8 mouse cellular contexts compared by ENCODE assay signal in the genomic region with DNA sequence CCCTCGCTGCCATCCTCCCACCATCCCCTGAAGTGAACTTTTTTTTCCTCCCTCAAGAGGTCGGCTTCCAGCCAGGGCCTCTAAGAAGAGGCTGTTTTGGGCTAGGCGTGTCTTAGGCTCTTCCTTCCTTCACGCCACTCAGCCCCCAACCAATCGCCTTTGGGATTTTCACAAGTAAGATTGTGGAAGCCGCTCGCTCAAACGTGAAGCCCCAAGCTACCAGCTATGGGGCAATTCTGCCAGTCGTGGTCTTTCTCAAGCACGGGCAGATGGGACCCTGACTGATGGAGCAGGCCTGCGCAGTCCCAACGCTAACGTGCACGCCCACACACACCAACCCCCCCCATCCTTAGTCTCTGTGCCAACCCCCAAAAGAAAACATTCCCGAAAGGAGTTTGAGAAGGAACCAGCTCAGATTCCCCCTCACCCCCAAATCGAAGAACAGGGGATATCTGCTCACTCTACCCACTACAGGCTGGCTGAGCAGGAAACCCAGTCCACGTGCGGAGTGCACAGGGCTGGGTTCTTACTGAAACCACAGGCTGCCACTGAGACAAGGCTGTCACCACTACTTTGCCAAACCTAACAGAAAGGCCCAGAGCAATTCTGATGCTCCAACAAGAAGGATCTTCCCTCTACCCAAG. TPM values are rescaled to one million over a fixed set of nuclear protein-coding genes. Genes with fewer than 3 reads are reported as not detected.
DNase-seq lines count a peak whose midpoint lies in the region; ATAC-seq and TF ChIP-seq lines count a peak whose summit lies in the region.

No protein-coding gene starts in this region.

- peak overlapping the region; percentile 50 to 79 (median 64) for H3K4me3 ChIP-seq in CH12.LX (replicated peaks in 1 of 3; ENCODE audit: low read depth in 2 of 3, low read length in 2 of 3, poor library complexity in 1 of 3)
- peak overlapping the region; percentile 63 for H3K4me3 ChIP-seq in forebrain, embryonic 12.5 days (replicated peaks)
- peak overlapping the region; percentile 69 for H3K4me3 ChIP-seq in hindbrain, embryonic 11.5 days (ENCODE audit: low read depth, low read length)
- 0 out of 2 replicates have a peak overlapping the region, but pooled peaks have one; percentile 67 for H3K4me3 ChIP-seq in limb, embryonic 11.5 days (ENCODE audit: low read depth, low read length)

- 5% methylated on average over 18 of the region's 18 CpGs for WGBS in forebrain, embryonic 12.5 days
- WGBS in hindbrain, embryonic 11.5 days = 3% methylated on average over 18 of the region's 18 CpGs
- WGBS in limb, embryonic 11.5 days = 7% methylated on average over 18 of the region's 18 CpGs

- peaks cover 7% of the 10 kb centered on the region for H3K27me3 ChIP-seq in CH12.LX (replicated peaks)
- peaks cover 10% of the 10 kb centered on the region for H3K27me3 ChIP-seq in forebrain, embryonic 12.5 days
- peaks cover 3% of the 10 kb centered on the region; the same call in 1 of the 2 replicates for H3K27me3 ChIP-seq in hindbrain, embryonic 11.5 days (ENCODE audit: control insufficient read depth, insufficient read depth, low read length)
- no peaks in the 10 kb centered on the region for H3K27me3 ChIP-seq in limb, embryonic 11.5 days (ENCODE audit: control insufficient read depth, insufficient read depth, low read length)
- H3K27me3 ChIP-seq in splenic B cell, adult 2 months (ENCODE audit: control insufficient read depth, insufficient read depth, low read length, poor library complexity, severe bottlenecking) = no peaks in the 10 kb centered on the region

- ATAC-seq in activated CD4-positive, CD25-positive, alpha-beta regulatory T cell, adult 4 months = peak; percentile 56
- no peak for ATAC-seq in forebrain, embryonic 12.5 days (ENCODE audit: low FRiP score)
- no peak for ATAC-seq in hindbrain, embryonic 11.5 days (ENCODE audit: low FRiP score)
- no peak for ATAC-seq in limb, embryonic 11.5 days (ENCODE audit: insufficient number of reproducible peaks, low FRiP score, low TSS enrichment, low read depth)
- no peak for ATAC-seq in erythroid progenitor cell, adult 5-6 weeks (replicated peaks; ENCODE audit: low FRiP score, poor library complexity, severe bottlenecking)

- H3K79me2 ChIP-seq in CH12.LX (replicated peaks; ENCODE audit: control insufficient read depth, extremely low read depth, insufficient read depth, poor library complexity, severe bottlenecking) = no peaks in the 10 kb centered on the region

- no peak overlapping the region for H3K27ac ChIP-seq in CH12.LX (ENCODE audit: insufficient read depth, low read depth)
- no peak overlapping the region for H3K27ac ChIP-seq in forebrain, embryonic 12.5 days
- no peak overlapping the region for H3K27ac ChIP-seq in hindbrain, embryonic 11.5 days (ENCODE audit: low read depth, low read length)
- H3K27ac ChIP-seq in limb, embryonic 11.5 days (replicated peaks; ENCODE audit: low read depth, low read length) = no peak overlapping the region

- no peaks in the 10 kb centered on the region for H3K9me3 ChIP-seq in CH12.LX (replicated peaks; ENCODE audit: low read length)
- no peaks in the 10 kb centered on the region for H3K9me3 ChIP-seq in forebrain, embryonic 12.5 days
- no peaks in the 10 kb centered on the region for H3K9me3 ChIP-seq in hindbrain, embryonic 11.5 days (ENCODE audit: control insufficient read depth, low read length)
- H3K9me3 ChIP-seq in limb, embryonic 11.5 days (ENCODE audit: control insufficient read depth, low read length) = no peaks in the 10 kb centered on the region

- peaks cover 0 to 27% of the 10 kb centered on the region in 2 experiments for H3K36me3 ChIP-seq in CH12.LX (replicated peaks in 1 of 2; ENCODE audit: control insufficient read depth in 1 of 2, insufficient read depth in 1 of 2, low read length in 1 of 2)
- no peaks in the 10 kb centered on the region for H3K36me3 ChIP-seq in forebrain, embryonic 12.5 days (replicated peaks)
- no peaks in the 10 kb centered on the region for H3K36me3 ChIP-seq in hindbrain, embryonic 11.5 days (ENCODE audit: control insufficient read depth, insufficient read depth, low read length)
- H3K36me3 ChIP-seq in limb, embryonic 11.5 days (ENCODE audit: control insufficient read depth, insufficient read depth, low read length) = no peaks in the 10 kb centered on the region
- no peaks in the 10 kb centered on the region for H3K36me3 ChIP-seq in splenic B cell, adult 2 months (ENCODE audit: control insufficient read depth, insufficient read depth, low read length, poor library complexity, severe bottlenecking)

- no peak for TF ChIP-seq POLR2A in CH12.LX (IDR thresholded peaks at IDR 0.05; ENCODE audit: low read depth, low read length)

- H3K9ac ChIP-seq in CH12.LX (ENCODE audit: insufficient read depth, low read depth) = no peak overlapping the region
- H3K9ac ChIP-seq in forebrain, embryonic 12.5 days = peak overlapping the region; percentile 63; the same call in 1 of the 2 replicates
- no peak overlapping the region for H3K9ac ChIP-seq in hindbrain, embryonic 11.5 days (ENCODE audit: low read depth, low read length)
- no peak overlapping the region for H3K9ac ChIP-seq in limb, embryonic 11.5 days (ENCODE audit: low read length)

- H3K4me1 ChIP-seq in CH12.LX (ENCODE audit: control insufficient read depth in 1 of 2, insufficient read depth in 2 of 2) = peaks cover 5 to 25% of the 10 kb centered on the region in 2 experiments; a peak in 2 of 4 replicates
- H3K4me1 ChIP-seq in forebrain, embryonic 12.5 days = peaks cover 36% of the 10 kb centered on the region
- peaks cover 12% of the 10 kb centered on the region; the same call in 1 of the 2 replicates for H3K4me1 ChIP-seq in hindbrain, embryonic 11.5 days (replicated peaks; ENCODE audit: control insufficient read depth, insufficient read depth, low read length)
- peaks cover 11% of the 10 kb centered on the region; the same call in 1 of the 2 replicates for H3K4me1 ChIP-seq in limb, embryonic 11.5 days (ENCODE audit: control insufficient read depth, insufficient read depth, low read length)

- no peak for TF ChIP-seq CTCF in CH12.LX (conservative IDR thresholded peaks at IDR 0.05 in 1 of 2, IDR thresholded peaks at IDR 0.05 in 1 of 2; ENCODE audit: low read depth in 2 of 2, low read length in 2 of 2)

- TF ChIP-seq EP300 in CH12.LX (IDR thresholded peaks at IDR 0.05; ENCODE audit: low read length) = no peak

- dilution Hi-C loops in CH12.LX (cut with MboI; ENCODE audit: extremely low pct_ligation_motif_present, extremely low pct_unique_long_range_greater_than_20kb, low sequenced_read_pairs) = no loop called here

- no peak for TF ChIP-seq RAD21 in CH12.LX (IDR thresholded peaks at IDR 0.05; ENCODE audit: low read depth, low read length)

- DNase-seq in CH12.LX (ENCODE audit: extremely low read depth) = peak; percentile 46
- DNase-seq in hindbrain, embryonic 11.5 days (ENCODE audit: low spot score) = peak; percentile 50
- DNase-seq in limb, embryonic 11.5 days (ENCODE audit: low spot score) = peak; percentile 47
- peak; percentile 58 for DNase-seq in mesoderm, embryonic 11.5 days (ENCODE audit: low read depth, low spot score)
- DNase-seq in splenic B cell, adult 2 months (ENCODE audit: low read depth, low spot score) = peak; percentile 37

- in situ Hi-C loops in CH12.LX (cut with MboI; ENCODE audit: low pct_ligation_motif_present, low pct_unique_long_range_greater_than_20kb, low sequenced_read_pairs) = no loop called here

- H3K4me2 ChIP-seq in CH12.LX (ENCODE audit: insufficient read depth, low read depth, poor library complexity, severe bottlenecking) = peak overlapping the region; percentile 67; the same call in 1 of the 2 replicates
- peak overlapping the region; percentile 95 for H3K4me2 ChIP-seq in forebrain, embryonic 12.5 days
- H3K4me2 ChIP-seq in hindbrain, embryonic 11.5 days (replicated peaks; ENCODE audit: low read depth, low read length) = peak overlapping the region; percentile 98
- H3K4me2 ChIP-seq in limb, embryonic 11.5 days (ENCODE audit: low read depth, severe bottlenecking) = peak overlapping the region; percentile 97

RNA-seq across cellular contexts. Expression of a gene that starts 1.7 kb away (rescaled TPM):
- total RNA-seq in CH12.LX (2012; rRNA removed) = 11.6 and 12.3 TPM in 2 replicates
- 16.3 and 20.0 TPM in 2 replicates for total RNA-seq in CH12.LX (2014; rRNA removed)
- polyA plus RNA-seq in CH12.LX (2012; ENCODE audit: insufficient read length, low read depth) = 24.6 and 24.7 TPM in 2 replicates
- 1 to 10 TPM; 8.8 to 9.4 TPM for polyA plus RNA-seq in activated CD4-positive, CD25-positive, alpha-beta regulatory T cell, adult 4 months (2017; shearing (Covaris generic))
- polyA plus RNA-seq in forebrain, embryonic 12.5 days (2016; fragmentation: Nextera tagmentation; extraction: Ambion mirVana) = 31.5 and 38.7 TPM in 2 replicates
- 20.4 and 22.6 TPM in 2 replicates for polyA plus RNA-seq in hindbrain, embryonic 11.5 days (2014; fragmentation: Nextera tagmentation; extraction: Ambion mirVana)
- 27.7 and 30.3 TPM in 2 replicates for polyA plus RNA-seq in limb, embryonic 11.5 days (2014; fragmentation: Nextera tagmentation; extraction: Ambion mirVana)
- total RNA-seq in erythroid progenitor cell, adult 5-6 weeks (2015; ENCODE audit: low replicate concordance) = 33.9 and 39.0 TPM in 2 replicates
- total RNA-seq in erythroid progenitor cell, adult 5-6 weeks (2017; ENCODE audit: low replicate concordance) = 35.3 and 44.2 TPM in 2 replicates

RNA-seq across cellular contexts. Expression of a gene that starts 49.9 kb away (rescaled TPM):
- total RNA-seq in CH12.LX (2012; rRNA removed) (0.59 and 0.80 TPM in 2 replicates), CH12.LX (2014; rRNA removed) (not detected in 2 replicates)
- 0.87 and 1.1 TPM in 2 replicates for polyA plus RNA-seq in CH12.LX (2012; ENCODE audit: insufficient read length, low read depth)
- polyA plus RNA-seq in activated CD4-positive, CD25-positive, alpha-beta regulatory T cell, adult 4 months (2017; shearing (Covaris generic)) = 1 to 10 TPM in 1 of 2 experiments, under 1 TPM in 1; 0.68 to 1.1 TPM
- 0.91 and 0.97 TPM in 2 replicates for polyA plus RNA-seq in forebrain, embryonic 12.5 days (2016; fragmentation: Nextera tagmentation; extraction: Ambion mirVana)
- 0.59 TPM in 1 of 2 replicates, not detected in the other for polyA plus RNA-seq in hindbrain, embryonic 11.5 days (2014; fragmentation: Nextera tagmentation; extraction: Ambion mirVana)
- polyA plus RNA-seq in limb, embryonic 11.5 days (2014; fragmentation: Nextera tagmentation; extraction: Ambion mirVana) = 0.28 TPM in 1 of 2 replicates, not detected in the other
- total RNA-seq in erythroid progenitor cell, adult 5-6 weeks (2015; ENCODE audit: low replicate concordance) = not detected in 2 replicates
- not detected in 2 replicates for total RNA-seq in erythroid progenitor cell, adult 5-6 weeks (2017; ENCODE audit: low replicate concordance)

RNA-seq across cellular contexts. Expression of a gene that starts 50.8 kb away (rescaled TPM):
- total RNA-seq in CH12.LX (2012; rRNA removed) (466 and 486 TPM in 2 replicates), CH12.LX (2014; rRNA removed) (650 and 656 TPM in 2 replicates)
- polyA plus RNA-seq in CH12.LX (2012; ENCODE audit: insufficient read length, low read depth) = 687 and 803 TPM in 2 replicates
- polyA plus RNA-seq in activated CD4-positive, CD25-positive, alpha-beta regulatory T cell, adult 4 months (2017; shearing (Covaris generic)) = 1,000 to 10,000 TPM in 1 of 2 experiments, 100 to 1,000 TPM in 1; 706 to 1,210 TPM
- 1,113 and 1,114 TPM in 2 replicates for polyA plus RNA-seq in forebrain, embryonic 12.5 days (2016; fragmentation: Nextera tagmentation; extraction: Ambion mirVana)
- polyA plus RNA-seq in hindbrain, embryonic 11.5 days (2014; fragmentation: Nextera tagmentation; extraction: Ambion mirVana) = 1,074 and 1,099 TPM in 2 replicates
- polyA plus RNA-seq in limb, embryonic 11.5 days (2014; fragmentation: Nextera tagmentation; extraction: Ambion mirVana) = 979 and 1,019 TPM in 2 replicates
- total RNA-seq in erythroid progenitor cell, adult 5-6 weeks (2015; ENCODE audit: low replicate concordance) = 158 and 186 TPM in 2 replicates
- 215 and 222 TPM in 2 replicates for total RNA-seq in erythroid progenitor cell, adult 5-6 weeks (2017; ENCODE audit: low replicate concordance)
